Mouse (Mus musculus): Measurements from ENCODE around the gene Gm9918. TPM values are rescaled to one million over a fixed set of nuclear protein-coding genes. Genes with fewer than 3 reads are reported as not detected.

Gene Gm9918
- total RNA-seq, 4 experiments from 2014 or later, result not detected

DNA sequence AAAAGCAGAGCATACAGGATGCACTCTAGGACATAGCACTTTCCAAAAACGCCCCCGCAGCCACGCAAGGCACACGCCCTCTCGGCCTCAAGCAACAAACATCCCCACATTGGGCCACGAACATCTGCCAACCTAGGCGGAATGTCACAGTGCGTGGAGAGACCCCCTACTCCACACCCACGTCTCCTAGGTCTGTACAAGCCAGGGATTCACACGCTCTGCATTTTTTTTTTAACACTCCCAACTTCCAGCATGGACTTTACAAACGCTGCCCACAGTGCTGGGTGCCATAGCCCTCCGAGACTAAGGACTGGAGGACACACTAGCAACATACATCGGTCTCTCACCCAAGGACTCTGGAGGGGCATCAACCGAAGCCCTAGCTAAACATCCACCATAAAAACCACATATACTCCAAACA is 24.9 kb upstream of the Gm9918 start:
- DNase-seq (ENCODE audit: low spot score in 2 of 2), result no peak

DNA sequence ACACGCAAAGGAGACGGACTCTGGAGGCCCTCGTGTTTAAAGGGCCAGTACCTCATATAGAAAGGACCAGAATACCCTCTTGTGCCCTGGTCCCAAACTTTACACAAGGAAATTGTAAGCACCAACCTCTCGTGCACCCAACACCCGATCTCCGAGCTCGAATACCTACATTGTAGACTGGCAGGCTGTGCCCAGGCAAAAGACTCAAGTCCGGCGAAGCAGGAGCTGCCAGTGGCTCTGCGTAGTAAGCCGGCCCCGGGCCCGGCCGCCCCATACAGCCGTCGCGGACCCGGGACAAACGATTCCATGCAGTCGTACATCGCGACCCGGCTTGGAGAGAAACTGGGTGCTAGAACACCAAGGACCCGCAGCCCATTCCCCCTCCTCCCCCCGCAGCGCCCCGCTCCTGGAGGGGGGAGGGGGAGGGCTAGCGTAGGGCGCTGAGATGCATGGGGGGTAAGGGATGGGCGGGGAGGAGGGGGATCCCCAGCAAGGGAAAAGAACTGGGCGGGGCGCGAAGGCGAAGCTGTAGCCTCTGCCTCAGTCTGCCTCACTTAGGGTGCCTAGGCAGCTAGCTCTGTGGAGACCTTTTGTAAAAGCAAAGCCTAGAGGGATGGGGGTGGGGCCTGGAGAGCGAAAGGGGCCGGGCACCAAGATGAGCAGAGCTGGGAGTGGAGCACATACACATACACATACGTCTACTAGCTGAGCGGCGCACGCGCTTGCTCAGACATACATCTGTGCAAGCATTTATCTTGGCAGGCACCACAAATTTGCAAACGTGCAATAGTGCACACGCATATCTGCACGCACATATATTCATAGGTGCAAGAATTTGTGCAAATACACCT is 24.2 kb upstream of the Gm9918 start:
- peak; percentile 56 to 70 for DNase-seq (ENCODE audit: low spot score in 2 of 2)

GRCm38 (mm10) chr15:102246866-102247251 is 23.5 kb upstream of the Gm9918 start:
- DNase-seq (ENCODE audit: low spot score in 2 of 2), result peak; percentile 94 to 96

DNA sequence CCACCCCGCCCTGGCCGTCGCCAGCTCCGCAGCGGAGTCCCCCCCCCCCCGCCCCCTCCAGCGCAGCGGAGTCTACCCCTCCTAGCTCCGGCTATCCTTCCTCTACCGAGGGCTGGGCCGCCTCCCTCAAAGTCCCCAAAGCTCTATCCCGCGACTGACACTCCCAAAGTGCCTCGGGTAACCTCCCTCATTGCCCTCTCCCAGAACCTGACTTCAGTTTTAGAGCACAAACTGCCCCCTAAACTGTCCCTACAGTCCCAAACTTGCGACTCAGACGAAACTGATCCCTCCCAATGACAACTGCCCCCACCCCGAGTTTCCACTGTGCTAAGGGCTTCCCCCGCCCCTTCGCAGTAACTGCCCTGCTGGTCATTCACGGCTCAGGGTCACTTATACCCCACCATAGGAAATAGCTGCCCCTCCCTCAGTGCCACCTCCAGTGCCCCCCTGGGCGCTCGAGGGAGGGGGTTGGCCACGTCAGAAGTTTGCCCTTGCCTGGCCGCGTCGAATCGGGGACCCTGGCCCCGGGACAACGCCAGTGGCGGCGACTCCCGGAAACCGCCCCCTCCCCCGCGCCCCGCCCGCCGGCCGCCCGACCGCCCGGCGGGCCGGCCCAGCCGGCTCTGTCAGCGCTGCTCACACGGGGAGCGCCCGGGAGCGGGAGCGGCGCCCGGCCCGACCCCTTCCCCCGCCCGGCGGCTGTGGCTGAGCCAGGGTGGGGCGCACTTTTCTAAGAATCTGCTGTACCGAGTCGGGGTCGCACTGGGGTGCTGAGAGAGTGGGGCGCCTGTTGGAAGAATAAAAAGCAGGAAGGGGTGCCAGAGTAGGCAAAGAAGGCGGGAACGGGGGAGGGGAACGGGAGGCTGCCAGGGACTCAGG is 22.9 kb upstream of the Gm9918 start:
- peak; percentile 56 to 62 for DNase-seq (ENCODE audit: low spot score in 2 of 2)

- DNase-seq (ENCODE audit: low spot score in 2 of 2), result no peak
Observed at GRCm38 (mm10) chr15:102248131-102248811, 22.1 kb upstream of the Gm9918 start.

DNA sequence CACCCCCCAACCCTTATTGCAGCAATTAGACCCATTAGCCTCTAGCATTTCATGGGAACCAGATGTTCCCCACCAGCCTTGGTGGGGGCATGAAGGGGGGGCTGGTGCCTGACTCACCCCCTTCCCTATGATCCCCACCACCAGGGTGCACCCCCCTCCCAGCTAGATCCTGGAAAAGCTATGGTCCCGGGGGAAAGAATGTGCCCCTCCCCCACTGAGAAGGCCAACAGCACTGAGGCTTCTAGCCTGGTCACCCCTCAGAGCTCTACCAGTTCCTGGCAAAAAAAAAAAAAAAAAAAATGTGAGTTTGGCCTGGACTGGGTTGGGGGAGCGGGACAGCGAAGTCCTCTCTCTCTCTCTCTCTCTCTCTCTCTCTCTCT is 21.6 kb upstream of the Gm9918 start:
- no peak for DNase-seq (ENCODE audit: low spot score in 2 of 2)

DNA sequence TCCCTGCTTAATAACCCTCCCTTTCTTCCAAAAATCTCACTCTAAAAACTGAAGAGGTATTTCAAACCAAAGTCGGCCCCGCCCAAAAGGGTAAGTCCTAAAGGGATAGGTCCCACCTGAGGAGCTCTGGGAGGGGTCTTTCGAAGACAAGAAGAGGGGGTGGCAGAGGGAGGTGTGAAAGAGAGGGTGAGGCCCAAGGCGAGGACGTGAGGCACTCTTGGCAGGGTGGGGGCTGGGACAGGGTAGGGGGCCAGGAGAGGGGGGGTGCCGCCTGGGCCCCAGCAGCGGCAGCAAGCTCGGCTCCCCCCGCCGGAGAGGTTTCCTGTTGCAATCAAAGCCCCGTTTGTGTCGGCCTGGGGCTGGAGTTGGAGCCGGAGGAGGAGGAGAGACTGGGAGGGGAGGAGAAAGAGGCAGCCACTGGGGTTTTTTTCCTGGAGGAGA is 21.1 kb upstream of the Gm9918 start:
- no peak for DNase-seq (ENCODE audit: low spot score in 2 of 2)

GRCm38 (mm10) chr15:102249967-102250366 is 20.4 kb upstream of the Gm9918 start:
- DNase-seq (ENCODE audit: low spot score in 2 of 2), result no peak

DNA sequence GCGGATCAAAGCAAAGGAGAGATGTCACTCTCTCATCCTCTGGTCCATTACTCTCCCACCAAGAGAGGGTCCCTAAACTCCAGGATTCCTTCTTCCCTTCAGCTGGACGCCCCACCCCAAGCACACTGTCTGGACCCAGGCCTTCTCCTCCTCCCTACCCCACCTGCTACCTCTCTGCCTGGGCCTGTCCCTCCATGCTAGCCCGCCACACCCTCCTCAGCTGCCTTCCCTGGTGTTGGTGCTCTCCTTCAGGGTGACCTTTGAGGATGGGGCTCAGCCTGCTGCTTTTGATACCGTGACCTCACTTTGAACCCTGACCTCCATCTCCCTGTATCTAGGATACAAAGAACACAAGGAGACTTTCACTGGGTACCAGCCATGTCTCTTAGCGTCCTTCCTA is 19.8 kb upstream of the Gm9918 start:
- no peak for DNase-seq (ENCODE audit: low spot score in 2 of 2)

DNA sequence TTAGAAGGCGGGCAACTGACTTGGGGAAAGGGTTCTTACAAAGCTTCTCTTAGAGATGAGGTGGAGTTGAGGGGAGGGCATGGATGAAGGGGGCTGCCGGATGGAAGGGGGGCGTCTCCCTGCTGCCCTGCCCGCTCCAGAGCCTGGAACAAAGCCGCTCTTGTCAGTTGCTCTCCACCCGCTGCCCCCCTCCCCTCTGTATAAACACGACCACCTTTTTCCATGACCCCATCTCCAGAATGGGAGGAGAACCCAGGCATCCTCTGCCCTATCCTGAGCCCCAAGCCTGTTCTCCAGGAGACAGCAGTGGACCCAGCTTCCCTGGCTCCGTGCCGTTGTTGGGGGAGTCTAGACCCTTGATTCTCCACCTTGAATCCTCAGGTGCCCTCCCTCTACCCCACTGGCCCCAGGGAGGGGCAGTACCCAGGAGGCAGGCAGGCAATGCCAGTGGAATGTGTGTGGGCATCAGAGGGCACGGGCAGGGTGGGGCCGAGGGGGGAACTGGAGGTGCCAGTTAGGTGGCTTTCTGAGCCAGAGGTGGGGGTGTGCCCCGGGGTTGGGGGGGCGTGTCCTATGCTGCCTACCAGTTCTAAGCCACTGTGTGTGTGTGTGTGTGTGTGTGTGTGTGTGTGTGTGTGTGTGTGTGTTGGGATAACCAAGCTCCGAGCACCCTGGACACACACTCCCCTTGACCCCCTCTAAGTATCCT is 14.7 kb upstream of the Gm9918 start:
- DNase-seq (ENCODE audit: low spot score in 2 of 2), result no peak

- no peak for DNase-seq (ENCODE audit: low spot score in 2 of 2)
Observed at GRCm38 (mm10) chr15:102256431-102257201, 13.7 kb upstream of the Gm9918 start.

DNA sequence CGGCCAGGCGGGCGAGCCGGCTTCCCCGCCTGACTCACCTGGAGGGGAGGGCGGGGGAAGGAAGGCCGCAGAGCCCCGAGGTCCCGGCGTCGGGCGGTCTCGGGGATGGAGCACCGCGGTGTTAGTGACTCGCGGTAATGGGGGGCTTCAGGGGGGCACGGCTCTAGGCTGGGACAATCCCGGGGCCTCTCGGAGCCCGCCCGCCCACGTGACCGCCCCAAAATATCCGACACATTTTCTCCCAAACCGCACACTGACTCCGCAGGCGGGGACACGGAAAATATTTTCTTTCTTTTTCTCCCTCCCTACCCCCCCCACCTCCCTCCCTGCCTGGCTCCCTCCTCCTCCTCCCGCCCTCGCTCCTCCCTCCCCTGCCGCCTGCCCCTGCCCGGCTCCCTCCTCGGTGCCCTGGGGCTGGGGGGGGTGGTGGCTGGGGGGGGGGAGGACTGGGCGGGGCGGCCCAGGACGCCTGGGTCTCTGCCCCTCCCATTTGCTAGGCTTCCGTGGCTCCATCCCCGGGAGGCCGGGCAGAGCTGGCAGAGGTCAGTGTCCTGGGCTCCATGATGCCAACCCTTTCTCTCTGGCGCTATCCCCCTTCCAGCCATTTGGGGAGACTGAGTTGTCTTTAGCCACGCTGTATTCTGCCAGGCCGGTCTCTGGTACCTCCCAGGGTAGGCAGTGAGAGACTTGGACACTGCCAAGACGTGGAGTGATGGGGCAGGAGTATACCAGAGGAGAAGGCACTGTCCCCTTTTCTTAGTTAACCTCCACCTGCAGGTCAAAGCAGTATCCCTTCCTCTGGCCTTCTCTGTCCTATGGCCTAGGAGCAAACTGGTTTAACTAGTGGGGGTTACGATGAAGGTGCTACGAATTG is 12.9 kb upstream of the Gm9918 start, which contains the start of gene Rarg:
Gene Rarg, minus strand, starts transcription at position 316 of the 874 bp plus-strand sequence.
- no peak for DNase-seq (ENCODE audit: low spot score in 2 of 2)

- DNase-seq (ENCODE audit: low spot score in 2 of 2), result peak in 1 of 2 experiments; percentile 59
Observed at GRCm38 (mm10) chr15:102258076-102258470, 12.3 kb upstream of the Gm9918 start.

DNA sequence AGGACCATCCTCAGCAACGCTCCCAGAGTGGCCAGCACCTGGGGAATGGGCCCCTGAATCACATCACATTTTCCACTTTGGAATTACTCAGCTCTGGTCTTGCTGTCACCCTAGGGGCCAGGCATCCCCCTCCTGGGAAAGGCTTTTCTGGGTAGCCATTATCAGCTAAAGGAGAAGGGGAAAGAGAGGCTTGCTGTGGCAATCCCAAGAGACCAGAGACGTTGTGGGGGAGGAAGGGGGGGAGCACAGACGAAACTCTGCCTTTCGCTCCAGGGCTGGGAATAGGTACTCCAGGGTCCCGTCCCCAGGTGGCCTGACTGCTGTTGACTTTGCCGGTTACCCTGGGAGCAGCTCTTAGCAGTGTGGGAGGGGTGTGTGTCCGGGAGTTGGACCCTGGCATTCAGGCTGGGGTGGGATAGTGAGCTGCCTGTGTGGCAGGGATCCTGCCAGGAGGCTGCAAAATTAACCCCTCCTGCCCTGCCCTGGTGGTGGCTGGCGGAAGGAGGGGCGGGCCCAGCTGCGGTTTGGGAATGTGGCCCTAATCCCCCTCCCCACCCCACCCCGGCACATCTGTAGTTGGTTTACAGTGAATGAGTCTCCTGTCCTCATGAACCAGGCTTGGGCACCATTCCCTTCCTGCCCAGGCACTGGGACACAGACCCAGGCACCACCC is 11.6 kb upstream of the Gm9918 start:
- DNase-seq (ENCODE audit: low spot score in 2 of 2), result no peak

DNA sequence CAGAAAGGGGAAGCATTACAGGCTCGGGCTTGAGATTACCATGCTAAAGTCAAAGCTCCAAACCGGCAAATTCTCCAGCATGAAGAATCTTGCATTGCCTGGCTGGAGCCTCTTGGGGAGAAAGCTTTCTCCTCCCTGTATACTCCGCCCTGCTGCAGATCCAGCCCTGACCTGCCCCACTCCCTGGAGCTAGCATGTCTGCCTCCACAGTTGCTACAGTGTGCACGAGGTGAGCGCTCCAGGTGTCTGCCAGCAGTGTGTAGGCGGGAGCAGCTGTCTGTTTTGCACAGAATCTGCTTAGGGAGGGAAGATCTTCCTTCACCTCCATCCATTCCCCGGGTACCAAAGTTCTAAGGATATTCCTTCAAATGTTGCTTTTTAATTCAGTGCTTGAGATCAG is 7.8 kb upstream of the Gm9918 start:
- no peak for DNase-seq (ENCODE audit: low spot score in 2 of 2)

DNA sequence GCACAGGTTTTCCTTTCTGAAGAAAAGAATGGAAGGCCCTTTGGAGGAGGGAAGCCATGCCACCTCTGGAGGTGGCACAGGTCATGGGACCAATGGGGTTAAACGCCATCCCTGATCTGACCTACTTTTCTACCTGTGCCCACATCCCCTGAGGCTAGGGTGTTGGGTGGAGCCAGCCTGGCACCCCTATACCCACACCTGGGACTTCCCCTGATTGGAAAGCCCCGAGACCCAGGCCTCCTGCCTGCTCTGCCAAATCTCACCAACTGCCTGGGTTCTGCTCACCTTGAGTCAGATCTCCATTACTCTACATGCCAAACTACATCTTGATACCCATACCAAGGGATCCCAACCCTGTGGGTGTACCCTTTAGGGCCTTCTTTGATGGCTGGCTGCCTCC is 7.3 kb upstream of the Gm9918 start:
- DNase-seq (ENCODE audit: low spot score in 2 of 2), result no peak

- DNase-seq (ENCODE audit: low spot score in 2 of 2), result no peak
Observed at GRCm38 (mm10) chr15:102265548-102265947, 4.8 kb upstream of the Gm9918 start.

GRCm38 (mm10) chr15:102271441-102271840 is 1.1 kb downstream of the Gm9918 start:
- no peak for DNase-seq (ENCODE audit: low spot score in 2 of 2)

Measured in gastrocnemius, adult 8-10 months (tissue).